Mouse (Mus musculus): Measurements from ENCODE around the gene Pltp. TPM values are rescaled to one million over a fixed set of nuclear protein-coding genes. Genes with fewer than 3 reads are reported as not detected.
"Not testable (repeated sequence)": the region's sequence is repeated elsewhere in the genome, so short reads cannot be mapped to it uniquely, and the experiment has no call there.

Gene Pltp
- polyA plus RNA-seq, 1 experiment from 2014 or later: 83.9 TPM

- 76% methylated on average over 3 of the region's 3 CpGs for WGBS
- ATAC-seq: no peak
Measured at GRCm38 (mm10) chr2:164873621-164874020, 16.1 kb upstream of the Pltp start.

GRCm38 (mm10) chr2:164871602-164872303, 14.2 kb upstream of the Pltp start:
- Histone ChIP-seq H3K36me3 (ENCODE audit: control insufficient read depth, insufficient read depth, low read length) (no peaks in the 10 kb centered on the region), H3K4me1 (ENCODE audit: control insufficient read depth, insufficient read depth, low read length) (no peaks in the 10 kb centered on the region), H3K9me3 (replicated peaks; ENCODE audit: control insufficient read depth, low read length, poor library complexity, severe bottlenecking) (no peaks in the 10 kb centered on the region; the same call in 1 of the 2 replicates), H3K4me3 (ENCODE audit: low read depth, low read length) (no peak overlapping the region), H3K27me3 (ENCODE audit: control insufficient read depth, insufficient read depth, low read depth, low read length) (no peaks in the 10 kb centered on the region), H3K27ac (ENCODE audit: low read length) (no peak overlapping the region), H3K9ac (ENCODE audit: low read depth, low read length) (no peak overlapping the region), H3K4me2 (ENCODE audit: low read length) (no peak overlapping the region)
- 53% methylated on average over 6 of the region's 6 CpGs for WGBS
- no peak for ATAC-seq

More at GRCm38 (mm10) chr2:164873621-164874020, 16.1 kb upstream of the Pltp start:
- no peaks in the 10 kb centered on the region for H3K9me3 ChIP-seq (replicated peaks; ENCODE audit: control insufficient read depth, low read length, poor library complexity, severe bottlenecking)
- H3K9ac ChIP-seq (ENCODE audit: low read depth, low read length): no peak overlapping the region
- no peak overlapping the region for H3K4me3 ChIP-seq (ENCODE audit: low read depth, low read length)
- H3K27me3 ChIP-seq (ENCODE audit: control insufficient read depth, insufficient read depth, low read depth, low read length): no peaks in the 10 kb centered on the region
- H3K36me3 ChIP-seq (ENCODE audit: control insufficient read depth, insufficient read depth, low read length): no peaks in the 10 kb centered on the region
- H3K4me2 ChIP-seq (ENCODE audit: low read length): no peak overlapping the region
- H3K27ac ChIP-seq (ENCODE audit: low read length): no peak overlapping the region
- H3K4me1 ChIP-seq (ENCODE audit: control insufficient read depth, insufficient read depth, low read length): peaks cover 7% of the 10 kb centered on the region

GRCm38 (mm10) chr2:164868491-164868890, 11.0 kb upstream of the Pltp start:
- no peak overlapping the region for H3K27ac ChIP-seq (ENCODE audit: low read length)
- H3K36me3 ChIP-seq (ENCODE audit: control insufficient read depth, insufficient read depth, low read length): no peaks in the 10 kb centered on the region
- WGBS: 79% methylated on average over 7 of the region's 7 CpGs
- no peak for ATAC-seq
- no peak overlapping the region for H3K4me3 ChIP-seq (ENCODE audit: low read depth, low read length)
- H3K4me2 ChIP-seq (ENCODE audit: low read length): no peak overlapping the region
- no peaks in the 10 kb centered on the region for H3K27me3 ChIP-seq (ENCODE audit: control insufficient read depth, insufficient read depth, low read depth, low read length)
- H3K9ac ChIP-seq (ENCODE audit: low read depth, low read length): no peak overlapping the region
- H3K9me3 ChIP-seq (replicated peaks; ENCODE audit: control insufficient read depth, low read length, poor library complexity, severe bottlenecking): no peaks in the 10 kb centered on the region; the same call in 1 of the 2 replicates
- H3K4me1 ChIP-seq (ENCODE audit: control insufficient read depth, insufficient read depth, low read length): no peaks in the 10 kb centered on the region

GRCm38 (mm10) chr2:164867566-164867965, 10.1 kb upstream of the Pltp start:
- WGBS: 91% methylated on average over 7 of the region's 7 CpGs
- Histone ChIP-seq H3K9ac (ENCODE audit: low read depth, low read length) (no peak overlapping the region), H3K4me2 (ENCODE audit: low read length) (no peak overlapping the region), H3K36me3 (ENCODE audit: control insufficient read depth, insufficient read depth, low read length) (no peaks in the 10 kb centered on the region), H3K4me1 (ENCODE audit: control insufficient read depth, insufficient read depth, low read length) (no peaks in the 10 kb centered on the region), H3K27me3 (ENCODE audit: control insufficient read depth, insufficient read depth, low read depth, low read length) (no peaks in the 10 kb centered on the region), H3K4me3 (ENCODE audit: low read depth, low read length) (no peak overlapping the region), H3K27ac (ENCODE audit: low read length) (no peak overlapping the region), H3K9me3 (replicated peaks; ENCODE audit: control insufficient read depth, low read length, poor library complexity, severe bottlenecking) (no peaks in the 10 kb centered on the region; the same call in 1 of the 2 replicates)
- no peak for ATAC-seq

GRCm38 (mm10) chr2:164866741-164867551, 9.4 kb upstream of the Pltp start:
- H3K27ac ChIP-seq (ENCODE audit: low read length): no peak overlapping the region
- H3K9me3 ChIP-seq (replicated peaks; ENCODE audit: control insufficient read depth, low read length, poor library complexity, severe bottlenecking): no peaks in the 10 kb centered on the region; the same call in 1 of the 2 replicates
- H3K27me3 ChIP-seq (ENCODE audit: control insufficient read depth, insufficient read depth, low read depth, low read length): no peaks in the 10 kb centered on the region
- no peak overlapping the region for H3K4me2 ChIP-seq (ENCODE audit: low read length)
- no peak overlapping the region for H3K4me3 ChIP-seq (ENCODE audit: low read depth, low read length)
- no peak overlapping the region for H3K9ac ChIP-seq (ENCODE audit: low read depth, low read length)
- 64% methylated on average over 16 of the region's 16 CpGs for WGBS
- H3K36me3 ChIP-seq (ENCODE audit: control insufficient read depth, insufficient read depth, low read length): no peaks in the 10 kb centered on the region
- H3K4me1 ChIP-seq (ENCODE audit: control insufficient read depth, insufficient read depth, low read length): no peaks in the 10 kb centered on the region
- ATAC-seq: no peak

- H3K27ac ChIP-seq (ENCODE audit: low read length): no peak overlapping the region
- no peaks in the 10 kb centered on the region; the same call in 1 of the 2 replicates for H3K9me3 ChIP-seq (replicated peaks; ENCODE audit: control insufficient read depth, low read length, poor library complexity, severe bottlenecking)
- no peak overlapping the region for H3K4me2 ChIP-seq (ENCODE audit: low read length)
- no peaks in the 10 kb centered on the region for H3K36me3 ChIP-seq (ENCODE audit: control insufficient read depth, insufficient read depth, low read length)
- no peak overlapping the region for H3K4me3 ChIP-seq (ENCODE audit: low read depth, low read length)
- no peaks in the 10 kb centered on the region for H3K27me3 ChIP-seq (ENCODE audit: control insufficient read depth, insufficient read depth, low read depth, low read length)
- no peak for ATAC-seq
- no peaks in the 10 kb centered on the region for H3K4me1 ChIP-seq (ENCODE audit: control insufficient read depth, insufficient read depth, low read length)
- H3K9ac ChIP-seq (ENCODE audit: low read depth, low read length): no peak overlapping the region
- 83% methylated on average over 4 of the region's 4 CpGs for WGBS
Measured at GRCm38 (mm10) chr2:164864593-164864992, 7.1 kb upstream of the Pltp start.

- ATAC-seq: not testable (repeated sequence)
- WGBS: 90% methylated on average over 7 of the region's 9 CpGs
Measured at GRCm38 (mm10) chr2:164863411-164863810, 5.9 kb upstream of the Pltp start.

GRCm38 (mm10) chr2:164862179-164862861, 4.8 kb upstream of the Pltp start:
- Histone ChIP-seq H3K36me3 (ENCODE audit: control insufficient read depth, insufficient read depth, low read length) (no peaks in the 10 kb centered on the region), H3K27ac (ENCODE audit: low read length) (0 out of 2 replicates have a peak overlapping the region, but pooled peaks have one; percentile 12), H3K27me3 (ENCODE audit: control insufficient read depth, insufficient read depth, low read depth, low read length) (peaks cover 8% of the 10 kb centered on the region), H3K4me2 (ENCODE audit: low read length) (no peak overlapping the region), H3K4me1 (ENCODE audit: control insufficient read depth, insufficient read depth, low read length) (peaks cover 7% of the 10 kb centered on the region), H3K4me3 (ENCODE audit: low read depth, low read length) (no peak overlapping the region), H3K9ac (ENCODE audit: low read depth, low read length) (no peak overlapping the region), H3K9me3 (replicated peaks; ENCODE audit: control insufficient read depth, low read length, poor library complexity, severe bottlenecking) (no peaks in the 10 kb centered on the region)
- ATAC-seq: no peak
- WGBS: 53% methylated on average over 9 of the region's 9 CpGs

More at GRCm38 (mm10) chr2:164863411-164863810, 5.9 kb upstream of the Pltp start:
- H3K27me3 ChIP-seq (ENCODE audit: control insufficient read depth, insufficient read depth, low read depth, low read length); H3K4me3 ChIP-seq (ENCODE audit: low read depth, low read length); H3K36me3 ChIP-seq (ENCODE audit: control insufficient read depth, insufficient read depth, low read length); H3K4me1 ChIP-seq (ENCODE audit: control insufficient read depth, insufficient read depth, low read length); H3K9ac ChIP-seq (ENCODE audit: low read depth, low read length); H3K9me3 ChIP-seq (replicated peaks; ENCODE audit: control insufficient read depth, low read length, poor library complexity, severe bottlenecking); H3K4me2 ChIP-seq (ENCODE audit: low read length); H3K27ac ChIP-seq (ENCODE audit: low read length): not testable (repeated sequence)
